Mouse (Mus musculus): ENCODE data around the gene Zkscan17. TPM values are rescaled to one million over a fixed set of nuclear protein-coding genes. Genes with fewer than 3 reads are reported as not detected.

The Zkscan17 gene
- polyA plus RNA-seq (2012), result 71.6 and 85.9 TPM in 2 replicates

GRCm38 (mm10) chr11:59526472-59527080, at the start of gene Zkscan17:
Gene Zkscan17, minus strand, starts transcription at chr11:59526751.

GRCm38 (mm10) chr11:59576135-59576534, 49.6 kb upstream of the Zkscan17 start, which contains the start of gene Olfr222:
Gene Olfr222, minus strand, starts transcription at chr11:59576235.

GRCm38 (mm10) chr11:59541324-59541723, 14.8 kb upstream of the Zkscan17 start, which contains the start of gene Nlrp3:
Gene Nlrp3, plus strand, starts transcription at chr11:59541568.

GRCm38 (mm10) chr11:59472326-59472677, 54.2 kb downstream of the Zkscan17 start, which contains the start of gene Zfp867:
Gene Zfp867, minus strand, starts transcription at chr11:59472474.

GRCm38 (mm10) chr11:59451086-59451485, 75.5 kb downstream of the Zkscan17 start, which contains the start of gene Snap47:
Gene Snap47, minus strand, starts transcription at chr11:59451186.

GRCm38 (mm10) chr11:59449741-59450229, 76.8 kb downstream of the Zkscan17 start, which contains the start of gene Jmjd4:
Gene Jmjd4, plus strand, starts transcription at chr11:59450045.

Other genes starting within 250 kb of the Zkscan17 start
- not detected in 2 replicates for gene Wnt3a, start 236.0 kb downstream of the Zkscan17 start, polyA plus RNA-seq (2012)
- gene Wnt9a, start 219.8 kb downstream of the Zkscan17 start, polyA plus RNA-seq (2012), result 0.05 and 0.13 TPM in 2 replicates
- not detected in 2 replicates for gene Prss38, start 151.1 kb downstream of the Zkscan17 start, polyA plus RNA-seq (2012)
- gene Jmjd4, start 76.7 kb downstream of the Zkscan17 start, polyA plus RNA-seq (2012), result 3.8 and 4.7 TPM in 2 replicates
- gene Snap47, start 75.6 kb downstream of the Zkscan17 start, polyA plus RNA-seq (2012), result 4.4 and 5.1 TPM in 2 replicates
- gene Zfp867, start 54.3 kb downstream of the Zkscan17 start, polyA plus RNA-seq (2012), result 0.01 and 0.06 TPM in 2 replicates
- 6.3 and 9.5 TPM in 2 replicates for gene Nlrp3, start 14.8 kb upstream of the Zkscan17 start, polyA plus RNA-seq (2012)
- not detected in 2 replicates for gene Olfr222, start 49.5 kb upstream of the Zkscan17 start, polyA plus RNA-seq (2012)
- gene Olfr223, start 66.5 kb upstream of the Zkscan17 start, polyA plus RNA-seq (2012), result not detected in 2 replicates
- 64.6 and 83.2 TPM in 2 replicates for gene Mprip, start 134.6 kb upstream of the Zkscan17 start, polyA plus RNA-seq (2012)

Measured in megakaryocyte-erythroid progenitor cell, adult 5 weeks (primary cell).